Mouse (Mus musculus) kidney, embryonic 16.5 days (tissue): ENCODE data around the gene Syt8. TPM values are rescaled to one million over a fixed set of nuclear protein-coding genes. Genes with fewer than 3 reads are reported as not detected.
A peak's percentile ranks its signal among the peaks of the same experiment; 100 is the strongest.

ENCODE experiments used
- ATAC-seq: fragments of 200-750 bp; cut with Nextera tagmentation; 2 replicates; pipeline ENCODE4 v1.8.0; 2017; ENCODE audit warnings: moderate TSS enrichment; ENCODE audit not compliant: low FRiP score, low TSS enrichment
- H3K27ac ChIP-seq: fragments of 300-500 bp; sonication (generic); 2 replicates; pipeline ENCODE4 v1.5.1; 2014; ENCODE audit warnings: low read length
- H3K27me3 ChIP-seq: fragments of 300-500 bp; sonication (generic); 2 replicates; pipeline ENCODE4 v1.6.1; 2014; ENCODE audit warnings: low read length, control low read depth, mixed read lengths; ENCODE audit not compliant: insufficient read depth
- H3K36me3 ChIP-seq: fragments of 300-500 bp; sonication (generic); 2 replicates; pipeline ENCODE4 v1.6.1; 2014; ENCODE audit warnings: low read length, control low read depth, mixed read lengths; ENCODE audit not compliant: insufficient read depth
- H3K4me1 ChIP-seq: fragments of 300-500 bp; sonication (generic); 2 replicates; pipeline ENCODE4 v1.6.1; 2014; ENCODE audit warnings: low read length, control low read depth, mixed read lengths; ENCODE audit not compliant: insufficient read depth
- H3K4me2 ChIP-seq: fragments of 300-500 bp; sonication (generic); replicated peaks from 2 replicates; pipeline ENCODE4 v1.6.1; 2014; ENCODE audit warnings: low read depth, low read length
- H3K4me3 ChIP-seq: fragments of 300-500 bp; sonication (generic); 2 replicates; pipeline ENCODE4 v1.5.1; 2014; ENCODE audit warnings: mild to moderate bottlenecking, low read length
- H3K9ac ChIP-seq: fragments of 300-500 bp; sonication (generic); replicated peaks from 2 replicates; pipeline ENCODE4 v1.6.1; 2014; ENCODE audit warnings: low read length
- H3K9me3 ChIP-seq: fragments of 300-500 bp; sonication (generic); 2 replicates; pipeline ENCODE4 v1.6.1; 2016; ENCODE audit warnings: low read length, control low read depth
- WGBS: fragments of 180-500 bp; shearing (Covaris S2); extraction: QIAGEN DNeasy Blood & Tissue Kit; methylation state at CpG from one replicate; pipeline ENCODE4 v1.1.7; 2014; 5-methylcytosine and 5-hydroxymethylcytosine counted together
- polyA plus RNA-seq: library from polyadenylated mRNA; unstranded; fragments of >200 nt; fragmentation: Nextera tagmentation; extraction: Ambion mirVana; gene quantifications from 2 replicates; pipeline ENCODE4 v1.2.1, GENCODE M21; 2015

The Syt8 gene
- polyA plus RNA-seq, 1 experiment from 2014 or later: 4.0 TPM

- Histone ChIP-seq H3K27me3 (no peaks in the 10 kb centered on the region), H3K36me3 (no peaks in the 10 kb centered on the region), H3K4me3 (no peak overlapping the region), H3K9ac (peak overlapping the region; percentile 15; the same call in 1 of the 2 replicates), H3K27ac (peak overlapping the region; percentile 93), H3K4me1 (peaks cover 39% of the 10 kb centered on the region), H3K9me3 (no peaks in the 10 kb centered on the region), H3K4me2 (no peak overlapping the region)
- ATAC-seq: peak; percentile 52
- 14% methylated on average over 3 of the region's 3 CpGs for WGBS
Observed at GRCm38 (mm10) chr7:142457227-142457811, 22.7 kb downstream of the Syt8 start.

GRCm38 (mm10) chr7:142458026-142458425, 23.4 kb downstream of the Syt8 start:
- H3K4me1 ChIP-seq: peaks cover 37% of the 10 kb centered on the region
- H3K9ac ChIP-seq: no peak overlapping the region; the same call in 1 of the 2 replicates
- ATAC-seq: peak; percentile 50
- no peaks in the 10 kb centered on the region for H3K27me3 ChIP-seq
- no peaks in the 10 kb centered on the region for H3K9me3 ChIP-seq
- H3K36me3 ChIP-seq: no peaks in the 10 kb centered on the region
- H3K4me3 ChIP-seq: no peak overlapping the region
- WGBS: 23% methylated on average over 2 of the region's 2 CpGs
- H3K4me2 ChIP-seq: no peak overlapping the region
- peak overlapping the region; percentile 93 for H3K27ac ChIP-seq

DNA sequence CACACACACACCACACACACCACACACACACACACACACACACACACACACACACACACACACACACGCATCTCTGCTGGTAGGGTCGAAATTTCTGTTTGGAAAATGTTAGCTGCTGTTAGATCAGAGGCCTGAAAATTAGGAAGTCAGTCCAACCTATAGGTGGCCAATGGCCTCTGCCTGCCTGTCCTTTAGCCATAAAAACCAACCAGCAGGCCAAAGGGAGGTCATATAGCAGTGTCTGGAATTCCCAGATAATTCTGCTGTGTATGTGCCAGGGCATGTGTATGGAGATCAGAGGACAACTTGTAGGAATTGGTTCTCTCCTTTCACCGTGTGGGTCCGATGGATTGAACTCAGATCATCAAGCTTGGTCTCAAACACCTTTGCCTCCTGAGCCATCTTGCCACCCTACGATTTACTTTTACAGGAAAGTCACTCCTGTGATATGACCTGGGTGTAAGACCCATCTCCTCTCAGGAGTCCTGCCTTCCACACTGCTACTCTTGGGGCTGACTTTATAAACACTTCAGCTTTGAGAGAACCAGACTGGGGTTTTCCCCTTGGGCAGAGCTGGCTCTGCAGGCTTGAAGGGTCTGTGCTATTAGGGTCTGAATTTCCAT, 24.1 kb downstream of the Syt8 start:
- no peak overlapping the region for H3K4me2 ChIP-seq
- ATAC-seq: no peak
- no peaks in the 10 kb centered on the region for H3K36me3 ChIP-seq
- 77% methylated on average over 5 of the region's 5 CpGs for WGBS
- peaks cover 34% of the 10 kb centered on the region for H3K4me1 ChIP-seq
- no peaks in the 10 kb centered on the region for H3K9me3 ChIP-seq
- H3K27me3 ChIP-seq: no peaks in the 10 kb centered on the region
- H3K4me3 ChIP-seq: no peak overlapping the region
- H3K9ac ChIP-seq: no peak overlapping the region
- H3K27ac ChIP-seq: peak overlapping the region; percentile 93

DNA sequence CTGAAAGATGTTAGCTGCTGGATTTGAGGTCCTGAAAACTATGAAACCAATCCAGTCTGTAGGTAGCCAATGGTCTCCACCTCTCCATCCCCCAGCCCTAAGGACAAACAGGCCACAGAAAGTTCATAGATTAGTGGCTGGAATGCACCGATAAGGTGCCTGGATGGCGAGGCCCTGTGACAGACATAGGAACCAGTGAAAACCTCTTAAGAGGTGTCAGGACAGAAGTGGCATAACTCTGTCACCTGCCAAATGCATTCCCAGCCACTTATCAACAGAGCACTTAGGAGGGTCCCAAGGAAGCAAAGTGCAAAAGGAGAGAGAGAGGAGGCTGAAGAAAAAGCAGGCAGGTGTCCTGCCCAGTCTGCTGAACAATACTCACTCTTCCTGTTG, 24.6 kb downstream of the Syt8 start:
- Histone ChIP-seq H3K9me3 (no peaks in the 10 kb centered on the region), H3K36me3 (no peaks in the 10 kb centered on the region), H3K4me2 (no peak overlapping the region), H3K4me3 (no peak overlapping the region), H3K27me3 (no peaks in the 10 kb centered on the region), H3K9ac (no peak overlapping the region), H3K4me1 (peaks cover 29% of the 10 kb centered on the region), H3K27ac (peak overlapping the region; percentile 93)
- WGBS: 73% methylated on average over 2 of the region's 2 CpGs
- ATAC-seq: no peak

DNA sequence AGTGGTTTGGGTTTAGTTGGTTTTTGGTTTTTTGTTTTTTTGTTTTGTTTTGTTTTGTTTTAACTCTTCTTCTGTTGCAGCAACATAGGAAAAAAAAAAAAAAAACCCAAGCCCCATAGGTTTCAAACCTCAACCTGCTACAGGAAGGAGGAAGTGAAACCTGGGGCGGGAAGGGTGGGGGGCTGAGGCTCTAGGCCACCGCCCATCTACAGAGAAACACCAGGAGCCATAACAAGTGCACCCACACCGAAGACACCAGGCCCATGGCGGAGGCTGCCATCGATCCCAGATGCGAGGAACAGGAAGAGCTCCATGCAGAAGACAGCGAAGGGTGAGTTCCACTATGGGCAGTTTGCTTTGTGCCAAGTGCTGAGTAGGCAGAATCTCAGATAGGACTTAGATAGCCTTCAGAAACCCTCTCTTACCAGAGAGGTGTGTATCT, 26.0 kb downstream of the Syt8 start, which contains the start of gene Lsp1:
TSS of gene Lsp1 (plus strand) at position 174 of the 442 bp plus-strand sequence.
- Histone ChIP-seq H3K4me1 (peaks cover 20% of the 10 kb centered on the region), H3K9ac (no peak within 1 kb of the TSS), H3K27me3 (no peaks in the 10 kb centered on the region), H3K27ac (no peak within 1 kb of the TSS), H3K4me3 (no peak within 1 kb of the TSS), H3K36me3 (no peaks in the 10 kb centered on the region), H3K9me3 (no peaks in the 10 kb centered on the region), H3K4me2 (no peak within 1 kb of the TSS)
- no peak for ATAC-seq
- WGBS: 94% methylated on average over 7 of the region's 7 CpGs

DNA sequence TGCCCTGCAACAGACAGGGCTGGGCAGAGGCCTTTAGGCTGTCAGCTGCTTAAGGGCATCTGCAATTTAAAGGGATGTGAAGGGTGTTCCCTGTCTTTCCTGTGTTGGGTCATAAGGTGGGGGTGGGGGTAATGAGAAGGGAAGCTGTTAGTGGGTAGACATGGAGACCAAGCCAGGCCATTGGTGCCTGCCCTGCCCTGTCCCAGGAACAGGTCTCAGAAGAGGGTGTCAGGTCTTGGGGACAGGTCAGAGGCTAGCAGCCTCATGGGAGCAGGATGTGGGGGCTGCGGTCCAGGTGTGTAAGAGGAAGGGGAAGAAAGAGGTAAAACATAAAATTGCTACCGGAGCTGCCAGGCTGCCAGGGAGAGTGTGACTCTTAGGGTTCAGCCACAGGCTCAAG, 26.8 kb downstream of the Syt8 start:
- no peak for ATAC-seq
- peaks cover 12% of the 10 kb centered on the region for H3K4me1 ChIP-seq
- no peaks in the 10 kb centered on the region for H3K27me3 ChIP-seq
- H3K36me3 ChIP-seq: no peaks in the 10 kb centered on the region
- WGBS: 88% methylated on average over 2 of the region's 2 CpGs
- H3K9ac ChIP-seq: no peak overlapping the region
- no peak overlapping the region for H3K4me2 ChIP-seq
- no peaks in the 10 kb centered on the region for H3K9me3 ChIP-seq
- H3K27ac ChIP-seq: no peak overlapping the region
- H3K4me3 ChIP-seq: no peak overlapping the region

DNA sequence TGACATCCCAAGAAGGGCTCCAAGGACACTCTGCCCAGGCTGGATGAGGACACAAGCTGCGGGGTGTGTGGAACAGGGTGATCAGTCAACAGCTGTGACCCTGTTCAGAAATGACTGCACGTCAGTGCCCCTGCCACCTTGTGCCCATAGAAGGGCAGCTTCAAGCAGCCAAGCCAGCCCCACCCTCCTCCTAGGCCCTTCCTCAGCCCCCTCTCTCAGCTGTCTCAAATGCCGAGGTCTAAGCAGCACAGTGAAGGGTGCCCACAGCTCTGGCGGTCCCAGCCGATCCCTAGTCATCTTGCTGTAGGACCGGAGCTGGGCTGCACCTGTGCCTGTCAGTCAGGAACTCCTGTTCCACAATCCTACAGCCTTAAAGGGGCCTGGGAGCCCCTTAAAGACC, 27.5 kb downstream of the Syt8 start:
- Histone ChIP-seq H3K9me3 (no peaks in the 10 kb centered on the region), H3K4me3 (no peak overlapping the region), H3K27ac (no peak overlapping the region), H3K4me2 (no peak overlapping the region), H3K36me3 (no peaks in the 10 kb centered on the region), H3K9ac (no peak overlapping the region), H3K4me1 (peaks cover 7% of the 10 kb centered on the region), H3K27me3 (no peaks in the 10 kb centered on the region)
- ATAC-seq: no peak
- 74% methylated on average over 6 of the region's 6 CpGs for WGBS

DNA sequence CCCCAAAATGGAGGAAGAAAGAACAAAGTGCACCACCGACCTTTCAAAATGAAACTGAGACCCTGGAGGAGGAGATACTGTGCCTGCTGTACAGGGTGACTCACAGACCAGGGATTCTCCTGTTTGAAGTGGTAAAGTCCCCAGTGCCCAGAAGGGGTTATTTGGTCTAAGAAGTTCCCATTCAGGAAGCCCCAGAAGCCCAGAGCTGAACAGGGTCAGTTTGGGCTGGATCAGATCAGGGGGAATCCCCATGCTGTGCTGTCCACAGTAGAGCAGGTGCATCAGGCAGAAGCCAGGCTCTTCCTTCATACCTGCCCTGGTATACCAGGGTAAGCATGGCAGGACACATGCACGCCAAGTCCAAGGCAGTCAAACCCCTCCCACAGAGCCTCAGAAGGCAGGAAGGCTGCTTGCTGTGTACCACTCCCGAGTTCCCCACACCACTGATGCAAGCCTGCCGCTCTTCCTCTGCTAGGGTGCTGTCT, 28.0 kb downstream of the Syt8 start:
- H3K27ac ChIP-seq: no peak overlapping the region
- WGBS: 68% methylated on average over 4 of the region's 4 CpGs

DNA sequence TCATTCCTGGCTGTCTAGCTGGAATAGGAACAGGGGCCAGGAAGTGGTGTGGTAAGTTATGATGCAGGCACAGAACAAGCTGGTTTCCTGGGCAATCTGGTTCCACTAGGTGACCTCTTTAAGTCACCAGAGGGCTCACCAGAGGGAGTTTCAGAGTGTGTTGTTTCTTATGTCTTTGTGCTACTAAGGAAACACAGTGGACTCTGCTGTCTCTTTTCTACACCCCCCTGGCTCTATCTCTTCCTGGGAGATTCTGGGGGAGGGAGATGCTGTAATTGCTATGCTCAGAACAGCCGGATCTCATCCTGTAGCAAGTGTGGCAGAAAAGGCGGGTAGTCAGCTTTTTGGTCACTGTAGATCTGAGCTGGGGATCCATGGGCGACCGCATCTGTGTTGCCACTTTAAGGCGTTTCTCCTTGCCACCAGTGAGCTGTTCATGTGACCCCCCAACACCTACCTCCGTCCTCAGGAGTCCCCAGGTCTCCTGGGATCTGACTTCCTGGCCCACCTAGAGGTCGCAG, 35.6 kb downstream of the Syt8 start:
- H3K27me3 ChIP-seq: no peaks in the 10 kb centered on the region
- ATAC-seq: no peak; the same call in 1 of the 2 replicates
- no peaks in the 10 kb centered on the region for H3K36me3 ChIP-seq
- H3K4me1 ChIP-seq: peaks cover 43% of the 10 kb centered on the region
- H3K4me2 ChIP-seq: no peak overlapping the region
- no peak overlapping the region for H3K4me3 ChIP-seq
- WGBS: 35% methylated on average over 7 of the region's 7 CpGs
- no peak overlapping the region for H3K9ac ChIP-seq
- H3K27ac ChIP-seq: peak overlapping the region; percentile 97
- no peaks in the 10 kb centered on the region for H3K9me3 ChIP-seq

More for the DNA sequence above, 28.0 kb downstream of the Syt8 start:
- H3K4me3 ChIP-seq: no peak overlapping the region
- ATAC-seq: no peak
- peaks cover 2% of the 10 kb centered on the region; the same call in 1 of the 2 replicates for H3K4me1 ChIP-seq
- H3K36me3 ChIP-seq: no peaks in the 10 kb centered on the region
- no peak overlapping the region for H3K4me2 ChIP-seq
- no peak overlapping the region for H3K9ac ChIP-seq
- H3K9me3 ChIP-seq: no peaks in the 10 kb centered on the region
- H3K27me3 ChIP-seq: no peaks in the 10 kb centered on the region
